Mouse (Mus musculus) MEL (cell line): ENCODE measurements at regions not wholly inside any gene's neighbourhood (a gene's known extent, or its start where the extent isn't known, plus 50 kb on each side); places are given as distances from the start of the nearest gene placed in this dataset.

Experiments
- DNase-seq: peaks from one replicate; pipeline ENCODE4 v3.0.0; 2011; ENCODE audit warnings: low read depth, low spot score
- H3K27ac ChIP-seq: 2 replicates; pipeline ENCODE4 v1.5.1; 2012; ENCODE audit warnings: low read depth, mild to moderate bottlenecking, control low read depth, low read length, moderate library complexity; ENCODE audit not compliant: control insufficient read depth
- H3K27me3 ChIP-seq, 2 experiments: fragments of 150-350 bp in 1 of 2; sonication (generic) in 1 of 2; 2 replicates each; pipeline ENCODE4 v1.6.1; 2012; ENCODE audit warnings: low read length in 2 of 2, mild to moderate bottlenecking in 2 of 2, improper control_type of control experiment in 1 of 2, moderate library complexity in 1 of 2; ENCODE audit not compliant: insufficient read depth in 2 of 2, control insufficient read depth in 1 of 2
- H3K36me3 ChIP-seq, 2 experiments: 2 replicates each; pipeline ENCODE4 v1.6.1; 2012 to 2014; ENCODE audit warnings: low read length in 2 of 2, improper control_type of control experiment in 1 of 2, inconsistent platforms in 1 of 2, mild to moderate bottlenecking in 1 of 2; ENCODE audit not compliant: insufficient read depth in 2 of 2, control insufficient read depth in 1 of 2
- H3K4me1 ChIP-seq, 2 experiments: fragments of 150-350 bp in 1 of 2; sonication (generic) in 1 of 2; 2 replicates each; pipeline ENCODE4 v1.6.1; 2012; ENCODE audit warnings: low read length in 2 of 2, improper control_type of control experiment in 1 of 2, mild to moderate bottlenecking in 1 of 2; ENCODE audit not compliant: insufficient read depth in 2 of 2, control insufficient read depth in 1 of 2
- H3K4me3 ChIP-seq, 2 experiments: fragments of 150-350 bp in 1 of 2; sonication (generic) in 1 of 2; 2 replicates each; pipeline ENCODE4 v1.5.1; 2012; ENCODE audit warnings: low read depth in 2 of 2, low read length in 2 of 2, mild to moderate bottlenecking in 2 of 2, moderate library complexity in 2 of 2, control low read depth in 1 of 2, improper control_type of control experiment in 1 of 2; ENCODE audit not compliant: control insufficient read depth in 1 of 2, insufficient read depth in 1 of 2
- H3K79me2 ChIP-seq: 2 replicates; pipeline ENCODE4 v1.6.1; 2012; ENCODE audit warnings: mild to moderate bottlenecking, low read length, moderate library complexity; ENCODE audit not compliant: control insufficient read depth, poor library complexity, insufficient read depth
- H3K9ac ChIP-seq: 2 replicates; pipeline ENCODE4 v1.6.1; 2012; ENCODE audit warnings: low read depth, mild to moderate bottlenecking, control low read depth, low read length, moderate library complexity; ENCODE audit not compliant: control insufficient read depth, poor library complexity, severe bottlenecking
- H3K9me3 ChIP-seq: fragments of 150-350 bp; sonication (generic); replicated peaks from 2 replicates; pipeline ENCODE4 v1.6.1; 2012; ENCODE audit warnings: mild to moderate bottlenecking, low read length, improper control_type of control experiment, moderate library complexity; ENCODE audit not compliant: insufficient read depth
- BHLHE40 ChIP-seq: IDR thresholded peaks from 2 replicates; pipeline ENCODE4 v1.6.1; 2012; ENCODE audit warnings: low read depth, mild to moderate bottlenecking, inconsistent platforms, low read length, improper control_type of control experiment, borderline replicate concordance
- CHD1 ChIP-seq: IDR thresholded peaks from 2 replicates; pipeline ENCODE4 v1.6.1; 2012; ENCODE audit warnings: low read depth, mild to moderate bottlenecking, inconsistent platforms, low read length, improper control_type of control experiment
- CHD2 ChIP-seq: IDR thresholded peaks from 2 replicates; pipeline ENCODE4 v1.6.1; 2011; ENCODE audit warnings: low read length, improper control_type of control experiment
- E2F4 ChIP-seq: IDR thresholded peaks from 2 replicates; pipeline ENCODE4 v1.6.1; 2011; ENCODE audit warnings: low read depth, low read length, improper control_type of control experiment, borderline replicate concordance
- ETS1 ChIP-seq: IDR thresholded peaks from 2 replicates; pipeline ENCODE4 v1.6.1; 2012; ENCODE audit warnings: low read depth, mild to moderate bottlenecking, inconsistent platforms, low read length, improper control_type of control experiment, moderate library complexity
- GABPA ChIP-seq: IDR thresholded peaks from 2 replicates; pipeline ENCODE4 v1.6.1; 2012; ENCODE audit warnings: low read depth, mild to moderate bottlenecking, inconsistent platforms, low read length, improper control_type of control experiment, moderate library complexity
- HCFC1 ChIP-seq: IDR thresholded peaks from 2 replicates; pipeline ENCODE4 v1.6.1; 2012; ENCODE audit warnings: low read depth, mild to moderate bottlenecking, inconsistent platforms, low read length, improper control_type of control experiment, moderate library complexity
- JUND ChIP-seq: IDR thresholded peaks from 2 replicates; pipeline ENCODE4 v1.6.1; 2011; ENCODE audit warnings: low read depth, mild to moderate bottlenecking, improper control_type of control experiment, low read length
- KAT2A ChIP-seq: conservative IDR thresholded peaks from 2 replicates; pipeline ENCODE4 v1.6.1; 2012; ENCODE audit warnings: low read depth, low read length, improper control_type of control experiment, inconsistent platforms
- MAFK ChIP-seq: IDR thresholded peaks from 2 replicates; pipeline ENCODE4 v1.6.1; 2011; ENCODE audit warnings: low read depth, mild to moderate bottlenecking, low read length, improper control_type of control experiment, borderline replicate concordance
- MAX ChIP-seq: IDR thresholded peaks from 2 replicates; pipeline ENCODE4 v1.6.1; 2011; ENCODE audit warnings: low read length, improper control_type of control experiment
- MYB ChIP-seq: IDR thresholded peaks from 2 replicates; pipeline ENCODE4 v1.6.1; 2011; ENCODE audit warnings: mild to moderate bottlenecking, low read depth, low read length, improper control_type of control experiment
- NELFE ChIP-seq: IDR thresholded peaks from 2 replicates; pipeline ENCODE4 v1.6.1; 2011; ENCODE audit warnings: low read depth, low read length, improper control_type of control experiment
- NRF1 ChIP-seq: IDR thresholded peaks from 2 replicates; pipeline ENCODE4 v1.6.1; 2014; ENCODE audit warnings: low read depth, mild to moderate bottlenecking, inconsistent platforms, low read length, improper control_type of control experiment, moderate library complexity; ENCODE audit not compliant: poor library complexity, insufficient read depth, severe bottlenecking
- POLR2A ChIP-seq, 2 experiments: IDR thresholded peaks; 2 replicates each; pipeline ENCODE4 v1.6.1; 2011 to 2012; ENCODE audit warnings: low read length in 2 of 2, mild to moderate bottlenecking in 2 of 2, control low read depth in 1 of 2, improper control_type of control experiment in 1 of 2, low read depth in 1 of 2, moderate library complexity in 1 of 2; ENCODE audit not compliant: control insufficient read depth in 1 of 2, insufficient read depth in 1 of 2, poor library complexity in 1 of 2
- POLR2AphosphoS2 ChIP-seq: IDR thresholded peaks from 2 replicates; pipeline ENCODE4 v1.6.1; 2011; ENCODE audit warnings: low read length, improper control_type of control experiment
- POLR2AphosphoS5 ChIP-seq: IDR thresholded peaks from 2 replicates; pipeline ENCODE4 v1.6.1; 2012; ENCODE audit warnings: low read depth, borderline replicate concordance, mild to moderate bottlenecking, inconsistent platforms, low read length, moderate library complexity, mixed read lengths
- RCOR1 ChIP-seq: IDR thresholded peaks from 2 replicates; pipeline ENCODE4 v1.6.1; 2012; ENCODE audit warnings: low read depth, mild to moderate bottlenecking, inconsistent platforms, low read length, improper control_type of control experiment
- SMC3 ChIP-seq: IDR thresholded peaks from 2 replicates; pipeline ENCODE4 v1.6.1; 2011; ENCODE audit warnings: low read depth, low read length, improper control_type of control experiment
- TAL1 ChIP-seq: IDR thresholded peaks from 2 replicates; pipeline ENCODE4 v1.6.1; 2012; ENCODE audit warnings: mild to moderate bottlenecking, inconsistent platforms, low read length, moderate library complexity, mixed read lengths
- TBP ChIP-seq: IDR thresholded peaks from 2 replicates; pipeline ENCODE4 v1.8.0; 2011; ENCODE audit warnings: low read depth, low read length, improper control_type of control experiment
- TCF12 ChIP-seq: IDR thresholded peaks from 2 replicates; pipeline ENCODE4 v1.6.1; 2014; ENCODE audit warnings: low read depth, mild to moderate bottlenecking, inconsistent platforms, low read length, improper control_type of control experiment, moderate library complexity
- ZKSCAN1 ChIP-seq: IDR thresholded peaks from 2 replicates; pipeline ENCODE4 v1.6.1; 2012; ENCODE audit warnings: low read depth, mild to moderate bottlenecking, inconsistent platforms, low read length, improper control_type of control experiment, moderate library complexity
- ZMIZ1 ChIP-seq: IDR thresholded peaks from 2 replicates; pipeline ENCODE4 v1.6.1; 2012; ENCODE audit warnings: low read depth, mild to moderate bottlenecking, inconsistent platforms, low read length, improper control_type of control experiment, moderate library complexity

GRCm38 (mm10) chr10:23610485-23610884 is 176.6 kb downstream of the Rps12 start:
- Histone ChIP-seq H3K27ac (no peak overlapping the region), H3K9ac (no peak overlapping the region), H3K4me3 (no peak overlapping the region), H3K4me1 (no peaks in the 10 kb centered on the region), H3K36me3 (no peaks in the 10 kb centered on the region), H3K27me3 (no peaks in the 10 kb centered on the region), H3K79me2 (no peaks in the 10 kb centered on the region), H3K9me3 (no peaks in the 10 kb centered on the region)
- TF ChIP-seq POLR2AphosphoS5 (no peak), TAL1 (no peak), KAT2A (no peak), SMC3 (no peak), CHD1 (no peak), JUND (no peak)
- DNase-seq: no peak

DNA sequence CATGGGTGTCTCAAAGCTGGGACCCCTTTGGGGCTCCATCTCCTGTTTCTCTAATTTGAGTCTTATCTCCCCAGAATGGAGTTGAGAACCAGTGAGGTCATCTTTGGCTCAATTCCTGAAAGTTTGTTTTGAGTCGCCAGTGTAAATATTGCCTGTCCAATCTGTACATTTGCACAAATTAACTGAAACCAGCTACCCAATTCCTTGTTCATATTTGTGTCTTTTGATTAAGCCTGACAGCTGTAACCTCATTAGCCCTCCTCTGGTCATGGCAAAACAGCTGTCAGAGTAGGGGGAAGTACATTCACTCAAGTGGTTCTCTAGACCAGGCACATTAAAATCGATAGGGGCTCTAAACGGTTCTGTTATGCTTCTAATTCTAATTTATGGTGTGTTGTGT is 177.0 kb downstream of the Rps12 start:
- DNase-seq: no peak
- Histone ChIP-seq H3K9ac (no peak overlapping the region), H3K4me3 (no peak overlapping the region), H3K36me3 (no peaks in the 10 kb centered on the region), H3K79me2 (no peaks in the 10 kb centered on the region), H3K27me3 (no peaks in the 10 kb centered on the region), H3K27ac (no peak overlapping the region), H3K4me1 (no peaks in the 10 kb centered on the region), H3K9me3 (no peaks in the 10 kb centered on the region)
- no peak for TF ChIP-seq HCFC1
- TF ChIP-seq POLR2AphosphoS2: no peak
- no peak for TF ChIP-seq GABPA
- no peak for TF ChIP-seq CHD2

GRCm38 (mm10) chr10:23609270-23609914 is 177.7 kb downstream of the Rps12 start:
- H3K79me2 ChIP-seq: no peaks in the 10 kb centered on the region
- TF ChIP-seq NELFE (no peak), MYB (no peak), ZMIZ1 (no peak), NRF1 (no peak), E2F4 (no peak), TBP (no peak), ETS1 (no peak), RCOR1 (no peak), POLR2AphosphoS5 (no peak), BHLHE40 (no peak), POLR2AphosphoS2 (no peak), MAX (no peak), POLR2A (IDR thresholded peaks at IDR 0.05; ENCODE audit: control insufficient read depth in 1 of 2, insufficient read depth in 1 of 2, low read depth in 1 of 2, low read length in 2 of 2, poor library complexity in 1 of 2) (no peak), KAT2A (no peak), CHD2 (no peak), MAFK (no peak), TAL1 (no peak), ZKSCAN1 (no peak), TCF12 (no peak)
- TF ChIP-seq, all 39 proteins: peak for 0
- H3K4me3 ChIP-seq: no peak overlapping the region

More at GRCm38 (mm10) chr10:23609270-23609914, 177.7 kb downstream of the Rps12 start:
- H3K27me3 ChIP-seq: no peaks in the 10 kb centered on the region
- no peaks in the 10 kb centered on the region for H3K4me1 ChIP-seq
- no peak for DNase-seq
- no peaks in the 10 kb centered on the region for H3K36me3 ChIP-seq
- no peak overlapping the region for H3K27ac ChIP-seq
- no peaks in the 10 kb centered on the region for H3K9me3 ChIP-seq
- no peak overlapping the region for H3K9ac ChIP-seq
